Mouse (Mus musculus): ENCODE measurements at regions not wholly inside any gene's neighbourhood (a gene's known extent, or its start where the extent isn't known, plus 50 kb on each side); places are given as distances from the start of the nearest gene placed in this dataset.

- no peak overlapping the region for H3K4me2 ChIP-seq (ENCODE audit: low read length)
- H3K9ac ChIP-seq (ENCODE audit: low read length) = no peak overlapping the region
- H3K27ac ChIP-seq (replicated peaks in 1 of 2; ENCODE audit: control insufficient read depth in 1 of 2, insufficient read depth in 1 of 2, low read depth in 2 of 2, low read length in 2 of 2) = no peak overlapping the region
- H3K27me3 ChIP-seq (ENCODE audit: control insufficient read depth, insufficient read depth, low read length) = no peaks in the 10 kb centered on the region
- H3K4me1 ChIP-seq (ENCODE audit: control insufficient read depth in 2 of 2, insufficient read depth in 2 of 2, low read length in 2 of 2) = no peaks in the 10 kb centered on the region
- H3K36me3 ChIP-seq (ENCODE audit: control insufficient read depth, insufficient read depth, low read length) = no peaks in the 10 kb centered on the region
- 62% methylated on average over 6 of the region's 6 CpGs for WGBS
- no peak for ATAC-seq (ENCODE audit: insufficient number of reproducible peaks, insufficient read depth, low FRiP score, low read depth)
- no peak overlapping the region for H3K4me3 ChIP-seq (ENCODE audit: control insufficient read depth in 1 of 2, insufficient read depth in 1 of 2, low read depth in 1 of 2, low read length in 2 of 2)
- no peaks in the 10 kb centered on the region for H3K9me3 ChIP-seq (ENCODE audit: control insufficient read depth, low read length)
Observed at GRCm38 (mm10) chr6:117071311-117071710, 97.0 kb upstream of the Cxcl12 start.

- no peak overlapping the region for H3K4me2 ChIP-seq (ENCODE audit: low read length)
- H3K9me3 ChIP-seq (ENCODE audit: control insufficient read depth, low read length) = no peaks in the 10 kb centered on the region
- no peaks in the 10 kb centered on the region for H3K27me3 ChIP-seq (ENCODE audit: control insufficient read depth, insufficient read depth, low read length)
- ATAC-seq (ENCODE audit: insufficient number of reproducible peaks, insufficient read depth, low FRiP score, low read depth) = no peak
- H3K4me3 ChIP-seq (ENCODE audit: control insufficient read depth in 1 of 2, insufficient read depth in 1 of 2, low read depth in 1 of 2, low read length in 2 of 2) = no peak overlapping the region
- H3K9ac ChIP-seq (ENCODE audit: low read length) = no peak overlapping the region
- 46% methylated on average over 8 of the region's 8 CpGs for WGBS
- no peak overlapping the region for H3K27ac ChIP-seq (replicated peaks in 1 of 2; ENCODE audit: control insufficient read depth in 1 of 2, insufficient read depth in 1 of 2, low read depth in 2 of 2, low read length in 2 of 2)
- no peaks in the 10 kb centered on the region for H3K4me1 ChIP-seq (ENCODE audit: control insufficient read depth in 2 of 2, insufficient read depth in 2 of 2, low read length in 2 of 2)
- H3K36me3 ChIP-seq (ENCODE audit: control insufficient read depth, insufficient read depth, low read length) = no peaks in the 10 kb centered on the region
Observed at GRCm38 (mm10) chr6:117071857-117072256, 96.5 kb upstream of the Cxcl12 start.

- Histone ChIP-seq H3K27me3 (ENCODE audit: control insufficient read depth, insufficient read depth, low read length) (no peaks in the 10 kb centered on the region), H3K9ac (ENCODE audit: low read length) (no peak overlapping the region), H3K4me3 (ENCODE audit: control insufficient read depth in 1 of 2, insufficient read depth in 1 of 2, low read depth in 1 of 2, low read length in 2 of 2) (no peak overlapping the region), H3K27ac (replicated peaks in 1 of 2; ENCODE audit: control insufficient read depth in 1 of 2, insufficient read depth in 1 of 2, low read depth in 2 of 2, low read length in 2 of 2) (no peak overlapping the region), H3K36me3 (ENCODE audit: control insufficient read depth, insufficient read depth, low read length) (no peaks in the 10 kb centered on the region), H3K4me1 (ENCODE audit: control insufficient read depth in 2 of 2, insufficient read depth in 2 of 2, low read length in 2 of 2) (no peaks in the 10 kb centered on the region), H3K9me3 (ENCODE audit: control insufficient read depth, low read length) (no peaks in the 10 kb centered on the region), H3K4me2 (ENCODE audit: low read length) (no peak overlapping the region)
- WGBS = 70% methylated on average over 5 of the region's 5 CpGs
- ATAC-seq (ENCODE audit: insufficient number of reproducible peaks, insufficient read depth, low FRiP score, low read depth) = no peak
Observed at GRCm38 (mm10) chr6:117079500-117079899, 88.8 kb upstream of the Cxcl12 start.

- H3K4me1 ChIP-seq (ENCODE audit: control insufficient read depth in 2 of 2, insufficient read depth in 2 of 2, low read length in 2 of 2) = peaks cover 0 to 2% of the 10 kb centered on the region in 2 experiments; a peak in 2 of 4 replicates
- no peaks in the 10 kb centered on the region for H3K36me3 ChIP-seq (ENCODE audit: control insufficient read depth, insufficient read depth, low read length)
- no peak for ATAC-seq (ENCODE audit: insufficient number of reproducible peaks, insufficient read depth, low FRiP score, low read depth)
- H3K27me3 ChIP-seq (ENCODE audit: control insufficient read depth, insufficient read depth, low read length) = no peaks in the 10 kb centered on the region
- 43% methylated on average over 13 of the region's 13 CpGs for WGBS
- no peaks in the 10 kb centered on the region for H3K9me3 ChIP-seq (ENCODE audit: control insufficient read depth, low read length)
- no peak overlapping the region for H3K4me2 ChIP-seq (ENCODE audit: low read length)
- H3K27ac ChIP-seq (replicated peaks in 1 of 2; ENCODE audit: control insufficient read depth in 1 of 2, insufficient read depth in 1 of 2, low read depth in 2 of 2, low read length in 2 of 2) = no peak overlapping the region
- H3K4me3 ChIP-seq (ENCODE audit: control insufficient read depth in 1 of 2, insufficient read depth in 1 of 2, low read depth in 1 of 2, low read length in 2 of 2) = no peak overlapping the region
- no peak overlapping the region for H3K9ac ChIP-seq (ENCODE audit: low read length)
Observed at GRCm38 (mm10) chr6:117080973-117081372, 87.4 kb upstream of the Cxcl12 start.

- no peaks in the 10 kb centered on the region for H3K9me3 ChIP-seq (ENCODE audit: control insufficient read depth, low read length)
- no peak overlapping the region for H3K4me2 ChIP-seq (ENCODE audit: low read length)
- H3K4me3 ChIP-seq (ENCODE audit: control insufficient read depth in 1 of 2, insufficient read depth in 1 of 2, low read depth in 1 of 2, low read length in 2 of 2) = no peak overlapping the region
- peaks cover 0 to 2% of the 10 kb centered on the region in 2 experiments; a peak in 2 of 4 replicates for H3K4me1 ChIP-seq (ENCODE audit: control insufficient read depth in 2 of 2, insufficient read depth in 2 of 2, low read length in 2 of 2)
- ATAC-seq (ENCODE audit: insufficient number of reproducible peaks, insufficient read depth, low FRiP score, low read depth) = no peak
- no peaks in the 10 kb centered on the region for H3K36me3 ChIP-seq (ENCODE audit: control insufficient read depth, insufficient read depth, low read length)
- no peak overlapping the region for H3K27ac ChIP-seq (replicated peaks in 1 of 2; ENCODE audit: control insufficient read depth in 1 of 2, insufficient read depth in 1 of 2, low read depth in 2 of 2, low read length in 2 of 2)
- WGBS = 46% methylated on average over 6 of the region's 6 CpGs
- H3K9ac ChIP-seq (ENCODE audit: low read length) = no peak overlapping the region
- no peaks in the 10 kb centered on the region for H3K27me3 ChIP-seq (ENCODE audit: control insufficient read depth, insufficient read depth, low read length)
Observed at GRCm38 (mm10) chr6:117084211-117084610, 84.1 kb upstream of the Cxcl12 start.

- 53% methylated on average over 13 of the region's 13 CpGs for WGBS
- H3K4me2 ChIP-seq (ENCODE audit: low read length) = no peak overlapping the region
- peaks cover 0 to 2% of the 10 kb centered on the region in 2 experiments; a peak in 2 of 4 replicates for H3K4me1 ChIP-seq (ENCODE audit: control insufficient read depth in 2 of 2, insufficient read depth in 2 of 2, low read length in 2 of 2)
- no peak overlapping the region for H3K9ac ChIP-seq (ENCODE audit: low read length)
- H3K27ac ChIP-seq (replicated peaks in 1 of 2; ENCODE audit: control insufficient read depth in 1 of 2, insufficient read depth in 1 of 2, low read depth in 2 of 2, low read length in 2 of 2) = no peak overlapping the region
- no peaks in the 10 kb centered on the region for H3K9me3 ChIP-seq (ENCODE audit: control insufficient read depth, low read length)
- H3K36me3 ChIP-seq (ENCODE audit: control insufficient read depth, insufficient read depth, low read length) = no peaks in the 10 kb centered on the region
- no peak for ATAC-seq (ENCODE audit: insufficient number of reproducible peaks, insufficient read depth, low FRiP score, low read depth)
- H3K4me3 ChIP-seq (ENCODE audit: control insufficient read depth in 1 of 2, insufficient read depth in 1 of 2, low read depth in 1 of 2, low read length in 2 of 2) = no peak overlapping the region
- H3K27me3 ChIP-seq (ENCODE audit: control insufficient read depth, insufficient read depth, low read length) = no peaks in the 10 kb centered on the region
Observed at GRCm38 (mm10) chr6:117084833-117085500, 83.4 kb upstream of the Cxcl12 start.

- Histone ChIP-seq H3K9me3 (ENCODE audit: control insufficient read depth, low read length) (no peaks in the 10 kb centered on the region), H3K27me3 (ENCODE audit: control insufficient read depth, insufficient read depth, low read length) (peaks cover 3% of the 10 kb centered on the region; the same call in 1 of the 2 replicates), H3K9ac (ENCODE audit: low read length) (no peak overlapping the region), H3K4me1 (ENCODE audit: control insufficient read depth in 2 of 2, insufficient read depth in 2 of 2, low read length in 2 of 2) (no peaks in the 10 kb centered on the region), H3K27ac (replicated peaks in 1 of 2; ENCODE audit: control insufficient read depth in 1 of 2, insufficient read depth in 1 of 2, low read depth in 2 of 2, low read length in 2 of 2) (no peak overlapping the region), H3K4me3 (ENCODE audit: control insufficient read depth in 1 of 2, insufficient read depth in 1 of 2, low read depth in 1 of 2, low read length in 2 of 2) (no peak overlapping the region), H3K36me3 (ENCODE audit: control insufficient read depth, insufficient read depth, low read length) (no peaks in the 10 kb centered on the region), H3K4me2 (ENCODE audit: low read length) (no peak overlapping the region)
- no peak for ATAC-seq (ENCODE audit: insufficient number of reproducible peaks, insufficient read depth, low FRiP score, low read depth)
- 90% methylated on average over 6 of the region's 6 CpGs for WGBS
Observed at GRCm38 (mm10) chr6:117094742-117095141, 73.6 kb upstream of the Cxcl12 start.

GRCm38 (mm10) chr6:117099871-117100270 is 68.5 kb upstream of the Cxcl12 start:
- no peak for ATAC-seq (ENCODE audit: insufficient number of reproducible peaks, insufficient read depth, low FRiP score, low read depth)
- no peaks in the 10 kb centered on the region for H3K9me3 ChIP-seq (ENCODE audit: control insufficient read depth, low read length)
- H3K27me3 ChIP-seq (ENCODE audit: control insufficient read depth, insufficient read depth, low read length) = peaks cover 3% of the 10 kb centered on the region; the same call in 1 of the 2 replicates
- no peak overlapping the region for H3K27ac ChIP-seq (replicated peaks in 1 of 2; ENCODE audit: control insufficient read depth in 1 of 2, insufficient read depth in 1 of 2, low read depth in 2 of 2, low read length in 2 of 2)
- H3K4me1 ChIP-seq (ENCODE audit: control insufficient read depth in 2 of 2, insufficient read depth in 2 of 2, low read length in 2 of 2) = no peaks in the 10 kb centered on the region
- 40% methylated on average over 10 of the region's 10 CpGs for WGBS
- H3K36me3 ChIP-seq (ENCODE audit: control insufficient read depth, insufficient read depth, low read length) = no peaks in the 10 kb centered on the region
- no peak overlapping the region for H3K4me2 ChIP-seq (ENCODE audit: low read length)
- no peak overlapping the region for H3K4me3 ChIP-seq (ENCODE audit: control insufficient read depth in 1 of 2, insufficient read depth in 1 of 2, low read depth in 1 of 2, low read length in 2 of 2)
- no peak overlapping the region for H3K9ac ChIP-seq (ENCODE audit: low read length)
